Mouse (Mus musculus) kidney, postnatal 0 days (tissue): ENCODE results near the gene Lsm4. TPM values are rescaled to one million over a fixed set of nuclear protein-coding genes. Genes with fewer than 3 reads are reported as not detected.

Experiments
- ATAC-seq: fragments of 200-750 bp; cut with Nextera tagmentation; replicated peaks from 2 replicates; pipeline ENCODE4 v1.8.0; 2017; ENCODE audit warnings: low read depth, moderate number of reproducible peaks, moderate TSS enrichment, moderate library complexity; ENCODE audit not compliant: low FRiP score
- DNase-seq: peaks from one replicate; pipeline ENCODE4 v3.0.0-alpha.2; 2016; ENCODE audit warnings: low spot score
- H3K27ac ChIP-seq: fragments of 300-500 bp; sonication (generic); 2 replicates; pipeline ENCODE4 v1.5.1; 2014; ENCODE audit warnings: mild to moderate bottlenecking
- H3K27me3 ChIP-seq: fragments of 300-500 bp; sonication (generic); 2 replicates; pipeline ENCODE4 v1.6.1; 2014; ENCODE audit warnings: low read length, mixed read lengths; ENCODE audit not compliant: insufficient read depth
- H3K36me3 ChIP-seq: fragments of 300-500 bp; sonication (generic); 2 replicates; pipeline ENCODE4 v1.6.1; 2014; ENCODE audit warnings: low read length, mixed read lengths; ENCODE audit not compliant: insufficient read depth
- H3K4me1 ChIP-seq: fragments of 300-500 bp; sonication (generic); replicated peaks from 2 replicates; pipeline ENCODE4 v1.6.1; 2014; ENCODE audit warnings: antibody characterized with exemption, low read length, mixed read lengths; ENCODE audit not compliant: insufficient read depth
- H3K4me2 ChIP-seq: fragments of 300-500 bp; sonication (generic); 2 replicates; pipeline ENCODE4 v1.6.1; 2014; ENCODE audit warnings: mild to moderate bottlenecking, low read length, moderate library complexity, mixed read lengths
- H3K4me3 ChIP-seq: fragments of 300-500 bp; sonication (generic); replicated peaks from 2 replicates; pipeline ENCODE4 v1.5.1; 2014; ENCODE audit warnings: low read depth, low read length
- H3K9ac ChIP-seq: fragments of 300-500 bp; sonication (generic); 2 replicates; pipeline ENCODE4 v1.6.1; 2014; ENCODE audit warnings: low read depth, low read length
- H3K9me3 ChIP-seq: fragments of 300-500 bp; sonication (generic); replicated peaks from 2 replicates; pipeline ENCODE4 v1.6.1; 2016; ENCODE audit warnings: low read length, inconsistent platforms, mixed read lengths
- CTCF ChIP-seq: IDR thresholded peaks from 2 replicates; pipeline ENCODE4 v1.5.1; 2016; ENCODE audit warnings: antibody characterized with exemption, low read depth, mild to moderate bottlenecking, moderate library complexity
- WGBS: fragments of 180-500 bp; shearing (Covaris S2); extraction: QIAGEN DNeasy Blood & Tissue Kit; methylation state at CpG from one replicate; pipeline ENCODE4 v1.1.7; 2014; 5-methylcytosine and 5-hydroxymethylcytosine counted together
- polyA plus RNA-seq: library from polyadenylated mRNA; unstranded; fragments of >200 nt; fragmentation: Nextera tagmentation; extraction: Ambion mirVana; gene quantifications from 2 replicates; pipeline ENCODE4 v1.2.1, GENCODE M21; 2015

Lsm4 gene
- polyA plus RNA-seq, 1 experiment from 2014 or later = 281 TPM

DNA sequence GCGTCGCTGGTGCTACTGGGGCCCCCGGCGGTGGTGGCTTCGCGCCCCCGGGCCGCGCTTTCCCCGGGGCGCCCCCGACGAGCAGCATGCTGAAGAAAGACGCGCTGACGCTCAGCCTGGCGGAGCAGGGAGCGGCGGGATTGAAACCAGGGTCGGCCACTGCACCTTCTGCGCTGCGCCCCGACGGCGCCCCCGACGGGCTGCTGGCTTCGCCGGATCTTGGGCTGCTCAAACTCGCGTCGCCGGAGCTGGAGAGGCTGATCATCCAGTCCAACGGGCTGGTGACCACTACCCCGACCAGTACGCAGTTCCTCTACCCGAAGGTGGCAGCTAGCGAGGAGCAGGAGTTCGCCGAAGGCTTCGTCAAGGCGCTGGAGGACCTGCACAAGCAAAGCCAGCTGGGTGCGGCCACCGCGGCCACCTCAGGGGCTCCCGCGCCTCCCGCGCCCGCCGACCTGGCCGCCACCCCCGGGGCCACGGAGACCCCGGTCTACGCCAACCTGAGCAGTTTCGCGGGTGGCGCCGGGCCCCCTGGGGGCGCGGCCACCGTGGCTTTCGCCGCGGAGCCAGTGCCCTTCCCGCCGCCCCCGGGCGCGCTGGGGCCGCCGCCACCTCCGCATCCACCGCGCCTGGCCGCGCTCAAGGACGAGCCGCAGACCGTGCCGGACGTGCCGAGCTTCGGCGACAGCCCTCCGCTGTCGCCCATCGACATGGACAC lies 26.2 kb downstream of the Lsm4 start:
- DNase-seq (no peak), ATAC-seq (peak; percentile 16)
- H3K9me3 ChIP-seq = no peaks in the 10 kb centered on the region
- 0% methylated on average over 89 of the region's 89 CpGs for WGBS
- peak overlapping the region; percentile 99 for H3K27ac ChIP-seq
- peak overlapping the region; percentile 100 for H3K9ac ChIP-seq
- peak overlapping the region; percentile 98 for H3K4me3 ChIP-seq
- H3K4me2 ChIP-seq = peak overlapping the region; percentile 66
- 0 out of 2 replicates have a peak, but pooled peaks cover 4% of the 10 kb centered on the region for H3K36me3 ChIP-seq
- 0 out of 2 replicates have a peak, but pooled peaks have one; percentile 8 for TF ChIP-seq CTCF
- H3K27me3 ChIP-seq = no peaks in the 10 kb centered on the region
- peaks cover 32% of the 10 kb centered on the region for H3K4me1 ChIP-seq

DNA sequence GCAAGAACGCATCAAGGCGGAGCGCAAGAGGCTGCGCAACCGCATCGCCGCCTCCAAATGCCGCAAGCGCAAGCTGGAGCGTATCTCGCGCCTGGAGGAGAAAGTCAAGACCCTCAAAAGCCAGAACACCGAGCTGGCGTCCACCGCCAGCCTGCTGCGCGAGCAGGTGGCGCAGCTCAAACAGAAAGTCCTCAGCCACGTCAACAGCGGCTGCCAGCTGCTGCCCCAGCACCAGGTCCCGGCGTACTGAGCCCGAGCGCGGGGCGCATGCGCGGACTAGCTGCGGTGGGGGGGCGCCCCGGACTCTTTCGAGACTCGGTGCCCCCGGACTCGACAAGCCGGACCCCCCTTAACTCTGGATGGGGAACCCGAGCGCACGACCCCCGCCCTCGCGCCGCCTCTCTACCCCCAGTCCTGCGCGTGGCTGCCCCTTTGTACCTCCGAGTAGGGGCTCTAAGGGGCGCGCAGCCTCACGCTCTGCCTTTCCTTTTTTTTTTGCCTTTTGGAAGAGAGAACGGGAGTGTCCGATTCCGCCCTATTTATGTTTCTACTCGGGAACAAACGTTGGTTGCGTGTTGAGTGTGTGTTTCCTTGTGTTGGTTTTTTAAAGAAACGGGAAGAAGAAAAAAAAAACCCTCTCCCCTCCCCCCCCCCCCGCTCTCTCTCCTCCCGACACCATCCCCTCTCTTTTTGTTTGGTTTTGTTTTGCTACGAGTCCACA lies 26.9 kb downstream of the Lsm4 start:
- WGBS = under 1% methylated on average over 55 of the region's 59 CpGs
- TF ChIP-seq CTCF = no peak
- ATAC-seq = no peak

DNA sequence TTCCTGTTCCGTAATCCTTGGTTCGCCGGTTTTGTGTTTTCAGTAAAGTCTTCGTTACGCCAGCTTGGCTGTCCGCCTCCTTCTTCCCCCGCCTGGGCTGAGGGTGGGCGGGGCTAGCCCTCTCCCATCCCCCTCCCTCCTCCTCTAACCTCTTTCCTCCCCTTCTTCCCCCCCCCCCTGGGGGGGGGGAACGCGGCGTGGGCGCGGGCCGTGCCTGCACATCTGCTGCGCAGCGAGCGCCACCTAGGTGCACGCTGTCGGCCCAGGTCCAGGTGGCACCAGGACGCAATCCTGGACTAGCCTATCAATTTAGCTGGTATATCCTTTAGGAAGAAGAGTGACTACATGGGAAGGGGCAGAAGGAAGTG lies 27.5 kb downstream of the Lsm4 start:
- H3K4me1 ChIP-seq = peaks cover 29% of the 10 kb centered on the region

More for the DNA sequence above, 26.9 kb downstream of the Lsm4 start:
- H3K27ac ChIP-seq = peak overlapping the region; percentile 99
- H3K4me3 ChIP-seq = peak overlapping the region; percentile 98
- H3K27me3 ChIP-seq = no peaks in the 10 kb centered on the region
- peak overlapping the region; percentile 66 for H3K4me2 ChIP-seq
- H3K9ac ChIP-seq = peak overlapping the region; percentile 100
- 0 out of 2 replicates have a peak, but pooled peaks cover 4% of the 10 kb centered on the region for H3K36me3 ChIP-seq
- peaks cover 32% of the 10 kb centered on the region for H3K4me1 ChIP-seq
- H3K9me3 ChIP-seq = no peaks in the 10 kb centered on the region
- DNase-seq = peak; percentile 85

DNA sequence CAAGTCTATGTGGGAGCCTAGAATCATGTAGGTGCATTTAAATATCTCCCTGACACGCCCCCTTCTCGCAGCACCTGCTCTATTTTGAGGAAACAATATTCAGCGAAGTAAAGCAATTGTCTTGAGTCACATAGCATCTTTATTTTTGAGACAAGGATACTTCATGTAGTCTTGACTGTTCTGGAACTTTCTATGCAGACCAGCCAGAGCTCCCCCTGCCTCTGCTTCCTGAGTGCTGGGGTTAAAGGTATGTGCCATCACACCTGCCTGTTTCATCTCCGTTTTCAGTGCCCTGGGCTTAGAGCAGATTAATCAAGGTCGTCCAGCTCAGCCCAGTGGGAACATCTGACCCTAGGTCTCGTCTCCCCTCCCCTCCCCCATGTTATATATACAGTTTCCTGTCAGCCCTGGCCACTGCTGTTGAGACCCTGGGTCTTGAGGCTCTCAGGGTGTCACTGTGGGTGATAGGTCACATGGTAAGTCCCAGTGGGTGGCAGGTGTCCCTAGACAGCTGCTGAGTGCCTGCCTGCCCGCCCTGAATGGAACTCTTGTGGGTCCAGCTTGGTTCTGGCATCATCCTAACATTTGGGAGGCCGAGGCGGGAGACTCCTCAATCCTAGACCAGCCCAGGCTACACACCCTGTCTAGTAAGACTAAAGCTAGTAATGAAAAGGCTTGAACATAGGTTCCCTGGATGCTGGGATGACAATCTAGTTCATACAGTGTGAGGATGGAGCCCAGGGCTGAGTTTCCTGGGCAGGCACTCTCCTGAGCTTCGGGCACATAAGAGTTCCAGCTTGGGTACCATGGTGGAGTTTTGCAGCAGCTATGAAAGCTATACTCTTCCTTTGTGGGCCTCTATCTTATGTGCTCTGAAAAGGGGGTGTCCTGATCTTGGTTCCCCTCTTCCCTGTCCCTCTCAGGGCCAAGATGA lies 28.3 kb downstream of the Lsm4 start:
- TF ChIP-seq CTCF = no peak
- Histone ChIP-seq H3K4me1 (peaks cover 24% of the 10 kb centered on the region), H3K4me2 (peak overlapping the region; percentile 66), H3K27me3 (no peaks in the 10 kb centered on the region), H3K27ac (peak overlapping the region; percentile 99; the same call in 1 of the 2 replicates), H3K9me3 (no peaks in the 10 kb centered on the region), H3K36me3 (0 out of 2 replicates have a peak, but pooled peaks cover 4% of the 10 kb centered on the region), H3K9ac (peak overlapping the region; percentile 100), H3K4me3 (peak overlapping the region; percentile 98)
- 42% methylated on average over 10 of the region's 10 CpGs for WGBS
- DNase-seq (no peak), ATAC-seq (no peak)

More for the DNA sequence above, 27.5 kb downstream of the Lsm4 start:
- WGBS = under 1% methylated on average over 17 of the region's 20 CpGs
- H3K9ac ChIP-seq = peak overlapping the region; percentile 100
- DNase-seq (peak; percentile 96), ATAC-seq (0 out of 2 replicates have a peak, but pooled peaks have one; percentile 2)
- H3K36me3 ChIP-seq = 0 out of 2 replicates have a peak, but pooled peaks cover 4% of the 10 kb centered on the region
- no peaks in the 10 kb centered on the region for H3K9me3 ChIP-seq
- no peaks in the 10 kb centered on the region for H3K27me3 ChIP-seq
- peak; percentile 83 for TF ChIP-seq CTCF
- peak overlapping the region; percentile 98 for H3K4me3 ChIP-seq
- H3K4me2 ChIP-seq = peak overlapping the region; percentile 66
- H3K27ac ChIP-seq = peak overlapping the region; percentile 99

DNA sequence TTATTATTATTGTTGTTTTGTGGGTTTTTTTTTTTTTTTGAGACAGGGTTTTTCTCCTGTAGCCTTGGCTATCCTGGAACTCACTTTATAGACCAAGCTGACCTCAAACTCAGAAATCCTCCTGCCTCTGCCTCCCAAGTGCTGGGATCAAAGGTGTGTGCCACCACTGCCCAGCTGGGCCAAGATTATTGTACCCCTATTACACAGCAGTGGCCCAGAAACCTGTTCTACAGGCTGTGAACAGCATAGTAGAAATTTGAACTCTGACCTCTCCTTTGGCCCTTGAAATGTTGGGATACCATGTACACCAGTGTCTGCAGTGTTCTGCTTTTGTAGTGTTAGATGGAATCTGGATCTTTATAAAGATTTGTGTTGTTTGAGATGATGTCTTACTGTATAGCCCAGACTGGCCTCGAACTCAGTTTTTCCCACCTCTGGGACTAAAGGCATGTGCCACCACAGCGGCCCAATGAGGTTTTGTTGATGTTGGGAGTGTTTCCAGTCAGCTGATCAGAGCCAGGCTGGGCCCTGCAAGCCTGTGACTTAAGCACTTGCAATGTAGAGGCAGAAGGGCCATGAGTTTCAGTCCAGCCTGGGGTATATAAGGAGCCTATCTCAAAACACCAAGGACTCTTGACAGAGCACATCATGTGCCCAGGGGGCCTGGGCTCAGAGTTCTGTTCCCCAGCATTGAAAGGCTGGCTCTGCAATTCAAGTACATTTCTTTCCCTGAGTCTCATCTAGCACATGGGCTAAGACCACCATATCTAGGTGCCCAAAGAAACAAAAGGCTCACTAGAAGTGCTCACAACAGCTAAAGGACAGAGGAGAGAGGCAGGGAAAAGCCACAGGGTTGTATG lies 29.2 kb downstream of the Lsm4 start:
- ATAC-seq = no peak
- peaks cover 16% of the 10 kb centered on the region for H3K4me1 ChIP-seq
- TF ChIP-seq CTCF = no peak
- 0 out of 2 replicates have a peak, but pooled peaks cover 4% of the 10 kb centered on the region for H3K36me3 ChIP-seq
- no peak overlapping the region for H3K9ac ChIP-seq
- WGBS = 75% methylated on average over 2 of the region's 2 CpGs
- no peaks in the 10 kb centered on the region for H3K9me3 ChIP-seq
- no peak for DNase-seq
- H3K4me3 ChIP-seq = no peak overlapping the region
- peak overlapping the region; percentile 66 for H3K4me2 ChIP-seq
- 0 out of 2 replicates have a peak overlapping the region, but pooled peaks have one; percentile 15 for H3K27ac ChIP-seq
- no peaks in the 10 kb centered on the region for H3K27me3 ChIP-seq
